Mouse (Mus musculus) urinary bladder, postnatal 4 days (tissue): Measurements from ENCODE around the gene Olfr1054.
"Not testable (repeated sequence)": the region's sequence is repeated elsewhere in the genome, so short reads cannot be mapped to it uniquely, and the experiment has no call there.

Experiments
- DNase-seq, 2 experiments: peaks; one replicate each; pipeline ENCODE4 v3.0.0; 2021 to 2022; ENCODE audit warnings: low spot score in 2 of 2

Gene Olfr1054

DNA sequence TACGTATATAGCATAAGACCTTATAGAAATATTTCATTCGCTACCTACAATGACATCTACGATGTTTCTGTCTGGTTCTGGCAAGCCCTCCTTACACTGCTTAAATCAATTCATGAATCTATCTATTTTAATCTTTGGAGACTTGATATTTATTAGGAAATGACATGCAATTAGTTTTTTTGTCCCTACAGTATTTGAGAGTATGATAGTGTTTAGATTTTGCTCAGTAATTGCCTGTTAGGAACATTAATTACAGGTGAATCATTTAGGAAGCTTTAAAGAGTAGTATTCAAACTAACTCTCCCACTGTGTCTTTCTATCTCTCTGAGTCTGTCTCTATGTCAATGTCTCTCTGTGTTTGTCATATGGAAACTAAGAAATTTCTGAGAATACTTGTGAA lies at the start of gene Olfr1054:
Gene Olfr1054, minus strand, starts transcription at position 101 of the 400 bp plus-strand sequence.
- DNase-seq, result no peak

DNA sequence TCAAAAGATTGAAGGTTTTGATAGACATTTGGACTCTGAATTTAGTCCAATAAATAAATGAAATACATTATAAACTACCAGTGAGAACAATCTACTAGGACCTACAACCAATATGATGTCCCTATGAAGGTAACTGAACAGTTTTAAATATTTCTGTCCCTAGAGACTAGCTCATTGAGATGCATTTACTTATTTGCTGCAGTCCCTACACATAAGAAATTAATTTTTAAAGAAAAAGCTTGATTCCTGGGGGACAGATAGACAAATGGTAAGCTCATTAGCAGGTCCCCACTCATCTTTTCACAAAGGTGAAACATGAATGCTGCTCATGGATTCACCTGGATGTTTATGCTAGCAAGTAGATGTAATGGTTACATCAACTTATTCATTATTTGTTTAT lies 43.1 kb upstream of the Olfr1054 start, which contains the start of gene Olfr1057:
Gene Olfr1057, minus strand, starts transcription at position 101 of the 400 bp plus-strand sequence.
- DNase-seq, result no peak

GRCm38 (mm10) chr2:86366342-86366741 lies 31.1 kb upstream of the Olfr1054 start:
- not testable (repeated sequence) for DNase-seq

DNA sequence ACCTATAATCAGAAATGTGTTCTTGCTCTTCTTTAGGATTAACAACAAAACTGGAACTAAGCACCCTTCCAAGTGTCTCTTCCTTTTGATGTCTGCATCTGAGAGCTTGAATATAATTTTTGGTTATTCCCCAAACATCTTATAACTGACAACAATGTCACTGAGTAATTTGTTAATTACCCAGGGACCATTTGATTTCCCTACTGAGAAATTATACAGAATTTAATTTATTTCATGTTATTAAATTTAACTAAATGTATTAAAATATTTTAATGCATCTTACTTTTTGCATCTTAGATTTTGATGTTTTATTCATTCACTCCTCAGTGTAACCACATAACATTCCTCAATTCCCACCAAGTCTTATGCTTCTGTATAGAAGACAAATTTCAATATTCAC lies 27.1 kb upstream of the Olfr1054 start, which contains the start of gene Olfr1056:
Gene Olfr1056, minus strand, starts transcription at position 101 of the 400 bp plus-strand sequence.
- DNase-seq, result no peak

GRCm38 (mm10) chr2:86351751-86352150 lies 16.5 kb upstream of the Olfr1054 start:
- DNase-seq, result not testable (repeated sequence)

GRCm38 (mm10) chr2:86350184-86350583 lies 15.0 kb upstream of the Olfr1054 start, which contains the start of gene Olfr1055:
Gene Olfr1055, minus strand, starts transcription at chr2:86350284.
- DNase-seq, result no peak

GRCm38 (mm10) chr2:86315184-86315583 lies 20.0 kb downstream of the Olfr1054 start, which contains the start of gene Olfr1053:
Gene Olfr1053, minus strand, starts transcription at chr2:86315284.
- DNase-seq, result no peak

DNA sequence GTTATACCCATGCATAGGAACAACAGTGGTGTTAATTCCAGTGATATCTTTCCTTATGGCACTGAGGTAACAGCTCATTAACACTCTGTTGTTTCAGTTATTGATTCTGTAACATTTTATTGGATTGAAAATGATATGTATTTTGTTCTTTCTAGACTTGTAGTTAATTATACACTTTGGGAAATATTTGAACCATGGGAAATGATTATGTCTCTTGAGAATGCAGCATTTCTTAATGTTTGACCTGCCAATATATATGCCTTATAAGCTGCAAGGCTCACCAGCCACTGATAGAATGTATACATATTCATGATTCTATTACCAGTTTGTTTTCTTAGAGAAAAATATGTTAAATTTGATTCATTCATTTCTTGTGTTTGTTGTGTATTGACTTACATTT lies 43.1 kb downstream of the Olfr1054 start, which contains the start of gene Olfr1052:
Gene Olfr1052, plus strand, starts transcription at position 301 of the 400 bp plus-strand sequence.
- DNase-seq, result no peak
